Mouse (Mus musculus): Measurements from ENCODE around the gene Ndufs4. TPM values are rescaled to one million over a fixed set of nuclear protein-coding genes. Genes with fewer than 3 reads are reported as not detected.

Gene Ndufs4
- polyA plus RNA-seq, 1 experiment: 49.3 TPM

DNA sequence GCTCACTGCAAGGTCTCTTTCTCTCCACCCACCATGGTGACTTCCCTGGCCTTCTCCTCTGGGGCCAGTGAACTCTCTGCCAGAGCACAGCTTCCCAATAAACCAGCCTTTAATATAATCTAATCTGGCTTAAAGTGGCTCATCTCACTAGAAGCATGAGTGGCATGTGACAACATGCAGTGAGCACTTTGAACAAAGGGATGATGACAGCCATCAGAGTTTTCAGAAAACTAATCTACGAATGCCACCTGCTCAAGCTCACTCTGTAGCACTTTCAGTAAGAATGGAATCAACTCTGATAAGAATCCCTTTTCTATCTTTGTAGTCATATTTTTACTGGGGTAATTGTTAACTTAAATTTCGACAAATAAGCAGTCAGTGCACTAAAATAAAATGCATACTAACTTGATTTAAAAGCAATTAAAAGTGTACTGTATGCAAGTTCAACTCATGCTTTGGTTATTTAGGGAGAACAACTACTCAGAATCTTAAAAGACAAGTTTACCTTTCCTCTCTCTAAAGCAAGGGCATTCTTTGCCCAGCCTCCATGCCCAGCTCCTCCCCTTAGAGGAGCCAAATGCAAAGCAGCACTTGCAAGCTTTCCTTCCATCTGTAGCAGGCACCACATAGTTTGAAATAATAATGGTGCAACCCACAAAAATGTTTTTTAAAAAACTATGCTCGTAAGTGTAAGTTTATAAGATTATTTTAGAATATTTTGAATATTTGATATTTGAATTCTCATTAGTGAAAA is 43.7 kb downstream of the Ndufs4 start:
- Histone ChIP-seq H3K27me3 (ENCODE audit: control insufficient read depth, insufficient read depth, low read length) (no peaks in the 10 kb centered on the region), H3K27ac (ENCODE audit: control insufficient read depth, insufficient read depth, low read depth, low read length) (no peak overlapping the region), H3K4me1 (ENCODE audit: control insufficient read depth, insufficient read depth, low read length) (no peaks in the 10 kb centered on the region; the same call in 1 of the 2 replicates), H3K4me3 (ENCODE audit: control insufficient read depth, low read depth, low read length) (no peak overlapping the region), H3K36me3 (ENCODE audit: control insufficient read depth, insufficient read depth, low read length) (no peaks in the 10 kb centered on the region)
- TF ChIP-seq CTCF (IDR thresholded peaks at IDR 0.05; ENCODE audit: control insufficient read depth, insufficient read depth, insufficient replicate concordance, low read depth, low read length) (no peak), POLR2A (IDR thresholded peaks at IDR 0.05; ENCODE audit: control insufficient read depth, low read depth, low read length) (no peak)

- Histone ChIP-seq H3K27me3 (ENCODE audit: control insufficient read depth, insufficient read depth, low read length) (no peaks in the 10 kb centered on the region), H3K27ac (ENCODE audit: control insufficient read depth, insufficient read depth, low read depth, low read length) (no peak overlapping the region), H3K4me3 (ENCODE audit: control insufficient read depth, low read depth, low read length) (no peak overlapping the region), H3K4me1 (ENCODE audit: control insufficient read depth, insufficient read depth, low read length) (no peaks in the 10 kb centered on the region; the same call in 1 of the 2 replicates), H3K36me3 (ENCODE audit: control insufficient read depth, insufficient read depth, low read length) (no peaks in the 10 kb centered on the region)
- no peak for TF ChIP-seq CTCF (IDR thresholded peaks at IDR 0.05; ENCODE audit: control insufficient read depth, insufficient read depth, insufficient replicate concordance, low read depth, low read length)
- TF ChIP-seq POLR2A (IDR thresholded peaks at IDR 0.05; ENCODE audit: control insufficient read depth, low read depth, low read length): no peak
These were observed 45.1 kb downstream of the Ndufs4 start for GRCm38 (mm10) chr13:114343001-114343400.

GRCm38 (mm10) chr13:114319835-114320389 is 68.1 kb downstream of the Ndufs4 start:
- H3K27ac ChIP-seq (ENCODE audit: control insufficient read depth, insufficient read depth, low read depth, low read length): no peak overlapping the region
- H3K4me3 ChIP-seq (ENCODE audit: control insufficient read depth, low read depth, low read length): no peak overlapping the region
- H3K36me3 ChIP-seq (ENCODE audit: control insufficient read depth, insufficient read depth, low read length): no peaks in the 10 kb centered on the region
- TF ChIP-seq CTCF (IDR thresholded peaks at IDR 0.05; ENCODE audit: control insufficient read depth, insufficient read depth, insufficient replicate concordance, low read depth, low read length): no peak
- no peak for TF ChIP-seq POLR2A (IDR thresholded peaks at IDR 0.05; ENCODE audit: control insufficient read depth, low read depth, low read length)
- H3K27me3 ChIP-seq (ENCODE audit: control insufficient read depth, insufficient read depth, low read length): no peaks in the 10 kb centered on the region
- no peaks in the 10 kb centered on the region for H3K4me1 ChIP-seq (ENCODE audit: control insufficient read depth, insufficient read depth, low read length)

GRCm38 (mm10) chr13:114319136-114319535 is 68.9 kb downstream of the Ndufs4 start:
- TF ChIP-seq CTCF (IDR thresholded peaks at IDR 0.05; ENCODE audit: control insufficient read depth, insufficient read depth, insufficient replicate concordance, low read depth, low read length) (no peak), POLR2A (IDR thresholded peaks at IDR 0.05; ENCODE audit: control insufficient read depth, low read depth, low read length) (no peak)
- Histone ChIP-seq H3K27me3 (ENCODE audit: control insufficient read depth, insufficient read depth, low read length) (no peaks in the 10 kb centered on the region), H3K4me1 (ENCODE audit: control insufficient read depth, insufficient read depth, low read length) (no peaks in the 10 kb centered on the region), H3K4me3 (ENCODE audit: control insufficient read depth, low read depth, low read length) (no peak overlapping the region), H3K36me3 (ENCODE audit: control insufficient read depth, insufficient read depth, low read length) (no peaks in the 10 kb centered on the region), H3K27ac (ENCODE audit: control insufficient read depth, insufficient read depth, low read depth, low read length) (no peak overlapping the region)

DNA sequence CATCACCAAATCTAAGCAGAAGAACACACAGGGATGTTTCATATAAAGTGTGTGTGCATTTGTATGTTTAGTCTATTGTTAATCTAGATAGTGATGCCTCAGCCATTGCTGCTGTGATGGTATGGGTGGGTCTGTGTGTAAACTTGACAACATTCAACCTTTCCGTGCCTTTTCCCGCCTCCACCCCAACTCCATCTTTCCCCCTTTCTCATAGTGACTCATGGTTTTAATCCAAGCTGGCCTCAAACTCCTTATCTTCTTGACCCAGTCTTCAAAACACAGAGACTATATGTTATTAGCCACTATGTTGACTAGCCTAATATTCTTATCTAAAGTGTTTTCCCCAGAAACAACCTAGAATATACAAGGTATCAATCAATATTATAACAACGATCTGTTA is 72.7 kb downstream of the Ndufs4 start:
- H3K27me3 ChIP-seq (ENCODE audit: control insufficient read depth, insufficient read depth, low read length): no peaks in the 10 kb centered on the region
- H3K27ac ChIP-seq (ENCODE audit: control insufficient read depth, insufficient read depth, low read depth, low read length): no peak overlapping the region
- no peaks in the 10 kb centered on the region for H3K36me3 ChIP-seq (ENCODE audit: control insufficient read depth, insufficient read depth, low read length)
- TF ChIP-seq POLR2A (IDR thresholded peaks at IDR 0.05; ENCODE audit: control insufficient read depth, low read depth, low read length): no peak
- no peak for TF ChIP-seq CTCF (IDR thresholded peaks at IDR 0.05; ENCODE audit: control insufficient read depth, insufficient read depth, insufficient replicate concordance, low read depth, low read length)
- no peaks in the 10 kb centered on the region for H3K4me1 ChIP-seq (ENCODE audit: control insufficient read depth, insufficient read depth, low read length)
- H3K4me3 ChIP-seq (ENCODE audit: control insufficient read depth, low read depth, low read length): no peak overlapping the region

- no peak overlapping the region for H3K27ac ChIP-seq (ENCODE audit: control insufficient read depth, insufficient read depth, low read depth, low read length)
These were observed 73.1 kb downstream of the Ndufs4 start for GRCm38 (mm10) chr13:114314953-114315352.

GRCm38 (mm10) chr13:114310591-114310990 is 77.5 kb downstream of the Ndufs4 start:
- Histone ChIP-seq H3K4me3 (ENCODE audit: control insufficient read depth, low read depth, low read length) (no peak overlapping the region), H3K27ac (ENCODE audit: control insufficient read depth, insufficient read depth, low read depth, low read length) (no peak overlapping the region), H3K4me1 (ENCODE audit: control insufficient read depth, insufficient read depth, low read length) (no peaks in the 10 kb centered on the region), H3K36me3 (ENCODE audit: control insufficient read depth, insufficient read depth, low read length) (no peaks in the 10 kb centered on the region), H3K27me3 (ENCODE audit: control insufficient read depth, insufficient read depth, low read length) (no peaks in the 10 kb centered on the region)
- TF ChIP-seq CTCF (IDR thresholded peaks at IDR 0.05; ENCODE audit: control insufficient read depth, insufficient read depth, insufficient replicate concordance, low read depth, low read length): no peak
- no peak for TF ChIP-seq POLR2A (IDR thresholded peaks at IDR 0.05; ENCODE audit: control insufficient read depth, low read depth, low read length)

More at GRCm38 (mm10) chr13:114314953-114315352, 73.1 kb downstream of the Ndufs4 start:
- no peaks in the 10 kb centered on the region for H3K27me3 ChIP-seq (ENCODE audit: control insufficient read depth, insufficient read depth, low read length)
- TF ChIP-seq POLR2A (IDR thresholded peaks at IDR 0.05; ENCODE audit: control insufficient read depth, low read depth, low read length): no peak
- no peak for TF ChIP-seq CTCF (IDR thresholded peaks at IDR 0.05; ENCODE audit: control insufficient read depth, insufficient read depth, insufficient replicate concordance, low read depth, low read length)
- no peak overlapping the region for H3K4me3 ChIP-seq (ENCODE audit: control insufficient read depth, low read depth, low read length)
- H3K4me1 ChIP-seq (ENCODE audit: control insufficient read depth, insufficient read depth, low read length): no peaks in the 10 kb centered on the region
- H3K36me3 ChIP-seq (ENCODE audit: control insufficient read depth, insufficient read depth, low read length): no peaks in the 10 kb centered on the region
